Mouse (Mus musculus) spleen, postnatal 4 days (tissue): ENCODE measurements around the gene Rmnd5b.
A peak's percentile ranks its signal among the peaks of the same experiment; 100 is the strongest.
"Not testable (repeated sequence)": the region's sequence is repeated elsewhere in the genome, so short reads cannot be mapped to it uniquely, and the experiment has no call there.

Experiments
- DNase-seq, 2 experiments: peaks; one replicate each; pipeline ENCODE4 v3.0.0; 2022; ENCODE audit warnings: low spot score in 2 of 2

Gene Rmnd5b

GRCm38 (mm10) chr11:51621776-51622175 is 13.9 kb downstream of the Rmnd5b start:
- no peak for DNase-seq

GRCm38 (mm10) chr11:51620084-51620483 is 15.6 kb downstream of the Rmnd5b start:
- DNase-seq, result no peak

GRCm38 (mm10) chr11:51619409-51620060 is 16.2 kb downstream of the Rmnd5b start, which contains the start of gene Nhp2:
Nhp2 (plus strand) TSS chr11:51619735.
- peak; percentile 91 to 92 for DNase-seq

GRCm38 (mm10) chr11:51618894-51619408 is 16.7 kb downstream of the Rmnd5b start:
- no peak for DNase-seq

GRCm38 (mm10) chr11:51617693-51618092 is 18.0 kb downstream of the Rmnd5b start:
- peak; percentile 71 to 81 for DNase-seq

- DNase-seq, result not testable (repeated sequence)
Measured at GRCm38 (mm10) chr11:51616113-51616512, 19.6 kb downstream of the Rmnd5b start.

GRCm38 (mm10) chr11:51615601-51616000 is 20.1 kb downstream of the Rmnd5b start:
- peak; percentile 76 to 86 for DNase-seq

- no peak for DNase-seq
Measured at GRCm38 (mm10) chr11:51615129-51615528, 20.6 kb downstream of the Rmnd5b start.

- no peak for DNase-seq
Measured at GRCm38 (mm10) chr11:51614256-51614655, 21.4 kb downstream of the Rmnd5b start.

GRCm38 (mm10) chr11:51609940-51610339 is 25.8 kb downstream of the Rmnd5b start:
- not testable (repeated sequence) for DNase-seq

GRCm38 (mm10) chr11:51609266-51609909 is 26.3 kb downstream of the Rmnd5b start:
- no peak for DNase-seq

- no peak for DNase-seq
Measured at GRCm38 (mm10) chr11:51607096-51607738, 28.5 kb downstream of the Rmnd5b start.

- DNase-seq, result peak; percentile 94 to 96
Measured at GRCm38 (mm10) chr11:51606447-51607095, 29.1 kb downstream of the Rmnd5b start, which contains the start of gene Hnrnpab. Hnrnpab (minus strand) TSS chr11:51606847.

GRCm38 (mm10) chr11:51605602-51606446 is 29.9 kb downstream of the Rmnd5b start:
- DNase-seq, result peak; percentile 88 to 93

GRCm38 (mm10) chr11:51602253-51602652 is 33.4 kb downstream of the Rmnd5b start:
- no peak for DNase-seq

- DNase-seq, result no peak
Measured at GRCm38 (mm10) chr11:51597553-51597952, 38.1 kb downstream of the Rmnd5b start.

- DNase-seq, result no peak
Measured at GRCm38 (mm10) chr11:51595459-51596083, 40.1 kb downstream of the Rmnd5b start.

- DNase-seq, result no peak
Measured at GRCm38 (mm10) chr11:51594715-51595350, 40.9 kb downstream of the Rmnd5b start.

- DNase-seq, result no peak
Measured at GRCm38 (mm10) chr11:51593849-51594248, 41.8 kb downstream of the Rmnd5b start.

GRCm38 (mm10) chr11:51593368-51593767 is 42.3 kb downstream of the Rmnd5b start:
- DNase-seq, result no peak
